ENCODE assay signal across 32 mouse cellular contexts in the genomic region with DNA sequence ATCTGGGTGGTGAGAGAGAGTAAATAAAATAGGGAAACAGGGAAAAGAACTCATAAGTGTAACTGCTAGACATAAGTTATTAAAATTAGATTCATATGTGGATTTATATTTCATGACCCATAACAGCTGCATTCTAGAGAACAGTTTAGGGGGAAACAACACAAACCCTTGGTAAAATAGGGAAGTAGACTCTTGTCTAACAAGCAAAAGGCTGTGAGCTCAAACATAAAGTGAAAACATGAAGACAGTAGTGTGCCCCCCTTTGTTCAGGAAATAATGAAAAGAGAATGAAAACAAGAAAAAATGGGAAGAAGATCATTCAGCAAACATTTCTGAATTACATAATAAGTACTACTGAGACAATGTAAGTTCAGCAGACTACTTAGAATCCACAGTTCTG. TPM values are rescaled to one million over a fixed set of nuclear protein-coding genes. Genes with fewer than 3 reads are reported as not detected.
"Had no signal": no experiment of that assay in that cellular context is flagged by ENCODE, and none has a peak within 500 bp of the region (broad histone marks: within the 10 kb centered on the region; RNA-seq: fewer than 3 reads in every experiment).

No protein-coding gene starts in this region.

- H3K9me3 ChIP-seq: heart, embryonic 13.5 days; heart, embryonic 15.5 days; hindbrain, embryonic 10.5 days; hindbrain, embryonic 12.5 days; intestine, embryonic 15.5 days; limb, embryonic 13.5 days; limb, embryonic 15.5 days; liver, embryonic 12.5 days had no signal

- H3K4me1 ChIP-seq: heart, embryonic 13.5 days; heart, embryonic 15.5 days; hindbrain, embryonic 10.5 days; hindbrain, embryonic 12.5 days; intestine, embryonic 15.5 days; limb, embryonic 13.5 days; limb, embryonic 15.5 days; liver, embryonic 12.5 days had no signal

- H3K36me3 ChIP-seq: heart, embryonic 13.5 days; heart, embryonic 15.5 days; hindbrain, embryonic 10.5 days; hindbrain, embryonic 12.5 days; intestine, embryonic 15.5 days; limb, embryonic 13.5 days; limb, embryonic 15.5 days; liver, embryonic 12.5 days had no signal

- H3K27me3 ChIP-seq: heart, embryonic 13.5 days; heart, embryonic 15.5 days; hindbrain, embryonic 12.5 days; intestine, embryonic 15.5 days; limb, embryonic 13.5 days; limb, embryonic 15.5 days; liver, embryonic 12.5 days had no signal

- H3K4me3 ChIP-seq: gastrocnemius, adult 2 months; heart, adult 2 months; heart, embryonic 13.5 days; heart, embryonic 15.5 days; hindbrain, embryonic 10.5 days; hindbrain, embryonic 12.5 days; intestine, embryonic 15.5 days; layer of hippocampus, adult 2 months; left cerebral cortex, adult 2 months; limb, embryonic 13.5 days; limb, embryonic 15.5 days; liver, embryonic 12.5 days had no signal

- ATAC-seq: hindbrain, embryonic 16.5 days; inflammation-experienced regulatory T-cells, adult 6 months; intestine, embryonic 15.5 days; intestine, postnatal 0 days; liver, embryonic 12.5 days had no signal

- DNase-seq: gastrocnemius, adult 2 months; gastrocnemius, postnatal 14 days; heart, adult 11 months; heart, adult 2 months; heart, postnatal 14 days; heart, postnatal 36 days; kidney, adult 18-20 months; kidney, adult 8-10 months; kidney, postnatal 10 days; kidney, postnatal 25 days; kidney, postnatal 4 days; layer of hippocampus, adult 9-11 months had no signal

- H3K27ac ChIP-seq: gastrocnemius, adult 2 months; heart, adult 2 months; heart, embryonic 13.5 days; heart, embryonic 15.5 days; hindbrain, embryonic 10.5 days; hindbrain, embryonic 12.5 days; hindbrain, embryonic 14.5 days; intestine, embryonic 15.5 days; layer of hippocampus, adult 2 months; left cerebral cortex, adult 2 months; limb, embryonic 13.5 days; limb, embryonic 15.5 days; liver, embryonic 12.5 days; liver, embryonic 14.5 days had no signal

RNA-seq across cellular contexts. Expression of a gene that starts 8.4 kb away (rescaled TPM):
- total RNA-seq: gastrocnemius, adult 2 months; gastrocnemius, postnatal 14 days; gastrocnemius, postnatal 4 days; heart, adult 2 months; heart, postnatal 14 days; heart, postnatal 36 days; layer of hippocampus, adult 2 months; layer of hippocampus, postnatal 14 days; left cerebral cortex, adult 2 months; left cerebral cortex, postnatal 14 days; left cerebral cortex, postnatal 36 days had no signal
- polyA plus RNA-seq: frontal cortex, adult 2 months; hindbrain, embryonic 12.5 days; limb, embryonic 15.5 days had no signal

RNA-seq across cellular contexts. Expression of a gene that starts 42.4 kb away (rescaled TPM):
- total RNA-seq: layer of hippocampus, adult 2 months; left cerebral cortex, adult 2 months; left cerebral cortex, postnatal 14 days; left cerebral cortex, postnatal 36 days had no signal
- polyA plus RNA-seq: inflammation-experienced regulatory T-cells, adult 6 months had no signal
